Comparison of ENCODE assay signal across 24 mouse cellular contexts in the genomic region with DNA sequence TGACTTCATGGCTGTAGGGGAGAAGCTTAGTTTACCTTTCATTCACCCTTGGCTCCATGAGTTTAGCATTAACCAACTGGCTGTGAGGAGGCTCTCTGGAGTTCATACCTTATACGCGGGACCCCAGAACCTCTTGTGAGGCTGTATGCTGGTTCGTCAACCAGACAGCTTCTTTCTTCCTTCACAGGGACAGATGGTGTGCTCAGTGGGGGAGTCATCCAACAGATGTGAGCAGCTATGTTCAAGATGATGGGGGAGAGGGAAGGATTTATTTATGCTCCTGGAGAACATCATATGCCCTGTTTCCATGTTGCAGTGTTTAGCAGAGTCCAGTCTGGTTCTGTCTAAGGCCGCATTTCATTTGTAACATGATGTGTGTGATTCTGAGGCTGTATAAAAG. TPM values are rescaled to one million over a fixed set of nuclear protein-coding genes. Genes with fewer than 3 reads are reported as not detected.
"Had no signal": no experiment of that assay in that cellular context is flagged by ENCODE, and none has a peak within 500 bp of the region (broad histone marks: within the 10 kb centered on the region; RNA-seq: fewer than 3 reads in every experiment).

No protein-coding gene starts in this region.

- DNase-seq: gastrocnemius, adult 2 months; gastrocnemius, postnatal 10 days; gastrocnemius, postnatal 25 days; heart, adult 18-20 months; heart, postnatal 10 days; heart, postnatal 4 days; kidney, adult 18-20 months; kidney, adult 8-10 months; kidney, postnatal 14 days; kidney, postnatal 4 days had no signal

- H3K4me1 ChIP-seq: heart, embryonic 10.5 days; heart, embryonic 12.5 days; hindbrain, embryonic 10.5 days; hindbrain, embryonic 13.5 days; hindbrain, embryonic 15.5 days; intestine, embryonic 15.5 days; limb, embryonic 10.5 days; limb, embryonic 12.5 days had no signal

- H3K27ac ChIP-seq: gastrocnemius, adult 2 months; heart, embryonic 10.5 days; hindbrain, embryonic 10.5 days; hindbrain, embryonic 13.5 days; hindbrain, embryonic 15.5 days; intestine, embryonic 15.5 days; kidney, postnatal 0 days; layer of hippocampus, adult 2 months; limb, embryonic 10.5 days; limb, embryonic 12.5 days; liver, embryonic 12.5 days; liver, embryonic 14.5 days had no signal

- ATAC-seq: inflammation-experienced regulatory T-cells, adult 6 months; intestine, embryonic 15.5 days; intestine, postnatal 0 days; liver, embryonic 12.5 days had no signal

- H3K4me2 ChIP-seq: heart, embryonic 12.5 days; hindbrain, embryonic 13.5 days; hindbrain, embryonic 15.5 days; intestine, embryonic 15.5 days; limb, embryonic 12.5 days; liver, embryonic 12.5 days had no signal

- H3K9me3 ChIP-seq: heart, embryonic 10.5 days; heart, embryonic 12.5 days; hindbrain, embryonic 10.5 days; hindbrain, embryonic 13.5 days; hindbrain, embryonic 15.5 days; intestine, embryonic 15.5 days; limb, embryonic 10.5 days; limb, embryonic 12.5 days; liver, embryonic 12.5 days had no signal

- H3K27me3 ChIP-seq: heart, embryonic 12.5 days; hindbrain, embryonic 13.5 days; hindbrain, embryonic 15.5 days; intestine, embryonic 15.5 days; limb, embryonic 12.5 days; liver, embryonic 12.5 days had no signal

- H3K36me3 ChIP-seq: heart, embryonic 10.5 days; heart, embryonic 12.5 days; hindbrain, embryonic 10.5 days; hindbrain, embryonic 13.5 days; hindbrain, embryonic 15.5 days; intestine, embryonic 15.5 days; limb, embryonic 10.5 days; limb, embryonic 12.5 days; liver, embryonic 12.5 days had no signal

- H3K9ac ChIP-seq: heart, embryonic 12.5 days; hindbrain, embryonic 13.5 days; hindbrain, embryonic 15.5 days; intestine, embryonic 15.5 days; limb, embryonic 12.5 days; liver, embryonic 12.5 days; liver, embryonic 14.5 days had no signal

- H3K4me3 ChIP-seq: gastrocnemius, adult 2 months; heart, embryonic 10.5 days; heart, embryonic 12.5 days; hindbrain, embryonic 10.5 days; hindbrain, embryonic 13.5 days; hindbrain, embryonic 15.5 days; intestine, embryonic 15.5 days; layer of hippocampus, adult 2 months; limb, embryonic 10.5 days; limb, embryonic 12.5 days; liver, embryonic 12.5 days had no signal

RNA-seq across cellular contexts. Expression of gene Fam171a1, which starts 6.6 kb away (rescaled TPM):
- polyA plus RNA-seq: inflammation-experienced regulatory T-cells, adult 6 months had no signal
